Mouse (Mus musculus): ENCODE data around the gene P2ry2.

P2ry2 gene

GRCm38 (mm10) chr7:100984452-100985395, 27.9 kb downstream of the P2ry2 start:
- peak; percentile 64 for DNase-seq

- DNase-seq = peak; percentile 89
Measured at GRCm38 (mm10) chr7:100979175-100979574, 33.5 kb downstream of the P2ry2 start.

GRCm38 (mm10) chr7:100978171-100978570, 34.5 kb downstream of the P2ry2 start:
- DNase-seq = no peak

- peak; percentile 40 for DNase-seq
Measured at GRCm38 (mm10) chr7:100974135-100974903, 38.3 kb downstream of the P2ry2 start, which contains the start of gene P2ry6. P2ry6 (minus strand) TSS chr7:100974649.

GRCm38 (mm10) chr7:100972875-100973274, 39.8 kb downstream of the P2ry2 start:
- DNase-seq = no peak

GRCm38 (mm10) chr7:100968874-100969659, 43.6 kb downstream of the P2ry2 start:
- no peak for DNase-seq

GRCm38 (mm10) chr7:100968376-100968775, 44.3 kb downstream of the P2ry2 start:
- no peak for DNase-seq

GRCm38 (mm10) chr7:100967850-100968249, 44.8 kb downstream of the P2ry2 start:
- DNase-seq = no peak

- DNase-seq = no peak
Measured at GRCm38 (mm10) chr7:100966014-100966413, 46.7 kb downstream of the P2ry2 start.

- DNase-seq = peak; percentile 35
Measured at GRCm38 (mm10) chr7:100965079-100965478, 47.6 kb downstream of the P2ry2 start.

- peak; percentile 59 for DNase-seq
Measured at GRCm38 (mm10) chr7:100964242-100964641, 48.4 kb downstream of the P2ry2 start.

GRCm38 (mm10) chr7:100963381-100963780, 49.3 kb downstream of the P2ry2 start:
- DNase-seq = no peak

GRCm38 (mm10) chr7:100961146-100961545, 51.5 kb downstream of the P2ry2 start:
- DNase-seq = peak; percentile 49

- no peak for DNase-seq
Measured at GRCm38 (mm10) chr7:100960462-100960861, 52.2 kb downstream of the P2ry2 start.

- peak; percentile 29 for DNase-seq
Measured at GRCm38 (mm10) chr7:100958426-100958825, 54.2 kb downstream of the P2ry2 start.

- DNase-seq = no peak
Measured at GRCm38 (mm10) chr7:100952686-100953085, 60.0 kb downstream of the P2ry2 start.

GRCm38 (mm10) chr7:100951903-100952302, 60.8 kb downstream of the P2ry2 start:
- peak; percentile 45 for DNase-seq

- peak; percentile 72 for DNase-seq
Measured at GRCm38 (mm10) chr7:100950481-100951010, 62.1 kb downstream of the P2ry2 start.

- no peak for DNase-seq
Measured at GRCm38 (mm10) chr7:100950031-100950430, 62.6 kb downstream of the P2ry2 start.
